Mouse (Mus musculus): ENCODE data around the gene Paics. TPM values are rescaled to one million over a fixed set of nuclear protein-coding genes. Genes with fewer than 3 reads are reported as not detected.

The Paics gene
- polyA plus RNA-seq, 1 experiment from 2014 or later: 44.9 TPM

GRCm38 (mm10) chr5:76947142-76947541, 4.0 kb upstream of the Paics start:
- Histone ChIP-seq H3K4me1 (replicated peaks; ENCODE audit: control insufficient read depth, insufficient read depth, low read length) (no peaks in the 10 kb centered on the region), H3K27ac (ENCODE audit: low read depth, low read length) (no peak overlapping the region), H3K4me2 (replicated peaks; ENCODE audit: low read depth) (no peak overlapping the region), H3K9ac (ENCODE audit: low read depth, low read length) (no peak overlapping the region), H3K9me3 (ENCODE audit: control insufficient read depth) (no peaks in the 10 kb centered on the region), H3K36me3 (ENCODE audit: control insufficient read depth, insufficient read depth) (no peaks in the 10 kb centered on the region), H3K4me3 (ENCODE audit: low read depth, low read length) (no peak overlapping the region), H3K27me3 (replicated peaks; ENCODE audit: control insufficient read depth, insufficient read depth, low read length) (no peaks in the 10 kb centered on the region)
- no peak for ATAC-seq
- no peak for TF ChIP-seq CTCF (IDR thresholded peaks at IDR 0.05; ENCODE audit: low read depth)
- 60% methylated on average over 4 of the region's 4 CpGs for WGBS

GRCm38 (mm10) chr5:76947758-76948157, 3.3 kb upstream of the Paics start:
- H3K4me2 ChIP-seq (replicated peaks; ENCODE audit: low read depth): no peak overlapping the region
- 84% methylated on average over 4 of the region's 4 CpGs for WGBS
- TF ChIP-seq CTCF (IDR thresholded peaks at IDR 0.05; ENCODE audit: low read depth): no peak

GRCm38 (mm10) chr5:76950343-76951105, 583 bp upstream of the Paics start:
- Histone ChIP-seq H3K4me1 (replicated peaks; ENCODE audit: control insufficient read depth, insufficient read depth, low read length) (no peaks in the 10 kb centered on the region), H3K4me2 (replicated peaks; ENCODE audit: low read depth) (peak overlapping the region; percentile 90), H3K9me3 (ENCODE audit: control insufficient read depth) (no peaks in the 10 kb centered on the region), H3K27me3 (replicated peaks; ENCODE audit: control insufficient read depth, insufficient read depth, low read length) (no peaks in the 10 kb centered on the region), H3K27ac (ENCODE audit: low read depth, low read length) (peak overlapping the region; percentile 71), H3K9ac (ENCODE audit: low read depth, low read length) (peak overlapping the region; percentile 45), H3K4me3 (ENCODE audit: low read depth, low read length) (peak overlapping the region; percentile 73), H3K36me3 (ENCODE audit: control insufficient read depth, insufficient read depth) (no peaks in the 10 kb centered on the region)
- WGBS: under 1% methylated on average over 24 of the region's 24 CpGs
- ATAC-seq: no peak
- TF ChIP-seq CTCF (IDR thresholded peaks at IDR 0.05; ENCODE audit: low read depth): no peak

More at GRCm38 (mm10) chr5:76947758-76948157, 3.3 kb upstream of the Paics start:
- no peak overlapping the region for H3K9ac ChIP-seq (ENCODE audit: low read depth, low read length)
- no peaks in the 10 kb centered on the region for H3K4me1 ChIP-seq (replicated peaks; ENCODE audit: control insufficient read depth, insufficient read depth, low read length)
- no peaks in the 10 kb centered on the region for H3K36me3 ChIP-seq (ENCODE audit: control insufficient read depth, insufficient read depth)
- H3K27ac ChIP-seq (ENCODE audit: low read depth, low read length): no peak overlapping the region
- H3K4me3 ChIP-seq (ENCODE audit: low read depth, low read length): no peak overlapping the region
- no peaks in the 10 kb centered on the region for H3K9me3 ChIP-seq (ENCODE audit: control insufficient read depth)
- no peaks in the 10 kb centered on the region for H3K27me3 ChIP-seq (replicated peaks; ENCODE audit: control insufficient read depth, insufficient read depth, low read length)
- no peak for ATAC-seq

- peak overlapping the region; percentile 73 for H3K4me3 ChIP-seq (ENCODE audit: low read depth, low read length)
- WGBS: 10% methylated on average over 7 of the region's 7 CpGs
- peak overlapping the region; percentile 59 for H3K9ac ChIP-seq (ENCODE audit: low read depth, low read length)
- no peak for ATAC-seq
- H3K27ac ChIP-seq (ENCODE audit: low read depth, low read length): peak overlapping the region; percentile 71
- H3K27me3 ChIP-seq (replicated peaks; ENCODE audit: control insufficient read depth, insufficient read depth, low read length): no peaks in the 10 kb centered on the region
- H3K4me2 ChIP-seq (replicated peaks; ENCODE audit: low read depth): peak overlapping the region; percentile 90
- H3K9me3 ChIP-seq (ENCODE audit: control insufficient read depth): no peaks in the 10 kb centered on the region
- no peaks in the 10 kb centered on the region for H3K4me1 ChIP-seq (replicated peaks; ENCODE audit: control insufficient read depth, insufficient read depth, low read length)
- peaks cover 5% of the 10 kb centered on the region; the same call in 1 of the 2 replicates for H3K36me3 ChIP-seq (ENCODE audit: control insufficient read depth, insufficient read depth)
- TF ChIP-seq CTCF (IDR thresholded peaks at IDR 0.05; ENCODE audit: low read depth): no peak
Observed at GRCm38 (mm10) chr5:76952112-76953040, 1.3 kb downstream of the Paics start.

- H3K27ac ChIP-seq (ENCODE audit: low read depth, low read length): no peak overlapping the region
Observed at GRCm38 (mm10) chr5:76953794-76954193, 2.7 kb downstream of the Paics start.

GRCm38 (mm10) chr5:76954271-76954900, 3.3 kb downstream of the Paics start:
- ATAC-seq: no peak
- TF ChIP-seq CTCF (IDR thresholded peaks at IDR 0.05; ENCODE audit: low read depth): no peak
- 54% methylated on average over 6 of the region's 6 CpGs for WGBS
- Histone ChIP-seq H3K4me1 (replicated peaks; ENCODE audit: control insufficient read depth, insufficient read depth, low read length) (no peaks in the 10 kb centered on the region), H3K36me3 (ENCODE audit: control insufficient read depth, insufficient read depth) (peaks cover 23% of the 10 kb centered on the region), H3K27me3 (replicated peaks; ENCODE audit: control insufficient read depth, insufficient read depth, low read length) (no peaks in the 10 kb centered on the region), H3K9me3 (ENCODE audit: control insufficient read depth) (no peaks in the 10 kb centered on the region), H3K4me2 (replicated peaks; ENCODE audit: low read depth) (no peak overlapping the region), H3K9ac (ENCODE audit: low read depth, low read length) (no peak overlapping the region), H3K4me3 (ENCODE audit: low read depth, low read length) (no peak overlapping the region), H3K27ac (ENCODE audit: low read depth, low read length) (no peak overlapping the region)

More at GRCm38 (mm10) chr5:76953794-76954193, 2.7 kb downstream of the Paics start:
- Histone ChIP-seq H3K36me3 (ENCODE audit: control insufficient read depth, insufficient read depth) (peaks cover 19% of the 10 kb centered on the region), H3K27me3 (replicated peaks; ENCODE audit: control insufficient read depth, insufficient read depth, low read length) (no peaks in the 10 kb centered on the region), H3K9ac (ENCODE audit: low read depth, low read length) (no peak overlapping the region), H3K4me2 (replicated peaks; ENCODE audit: low read depth) (no peak overlapping the region), H3K4me3 (ENCODE audit: low read depth, low read length) (no peak overlapping the region), H3K4me1 (replicated peaks; ENCODE audit: control insufficient read depth, insufficient read depth, low read length) (no peaks in the 10 kb centered on the region), H3K9me3 (ENCODE audit: control insufficient read depth) (no peaks in the 10 kb centered on the region)
- ATAC-seq: no peak
- WGBS: 45% methylated on average over 3 of the region's 3 CpGs
- no peak for TF ChIP-seq CTCF (IDR thresholded peaks at IDR 0.05; ENCODE audit: low read depth)
